Mouse (Mus musculus): ENCODE data around the gene Inpp1. TPM values are rescaled to one million over a fixed set of nuclear protein-coding genes. Genes with fewer than 3 reads are reported as not detected.

The Inpp1 gene
- polyA plus RNA-seq, 1 experiment from 2014 or later, result 21.9 TPM

DNA sequence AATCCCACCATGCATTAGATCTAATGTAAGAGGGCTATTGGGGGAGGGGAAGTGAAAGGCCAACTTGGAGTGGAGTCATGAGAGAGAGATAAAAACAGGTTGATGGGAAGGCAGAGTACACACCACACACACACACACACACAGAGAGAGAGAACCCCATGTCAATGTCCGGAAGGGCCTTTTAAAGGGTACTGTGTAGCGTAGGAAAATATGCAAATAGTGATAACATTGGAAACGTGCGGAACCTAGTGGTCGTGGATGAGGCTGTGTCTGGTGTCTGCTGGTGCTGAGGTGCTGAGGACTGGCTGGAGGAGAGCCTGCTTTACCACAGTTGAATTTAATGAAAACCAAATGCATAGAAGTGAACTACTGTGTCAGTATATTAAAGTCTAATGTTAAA, 74.9 kb downstream of the Inpp1 start:
- H3K36me3 ChIP-seq, result no peaks in the 10 kb centered on the region
- no peaks in the 10 kb centered on the region for H3K9me3 ChIP-seq
- H3K4me3 ChIP-seq (replicated peaks), result no peak overlapping the region
- no peak overlapping the region for H3K27ac ChIP-seq
- no peak overlapping the region for H3K4me2 ChIP-seq
- no peak overlapping the region for H3K9ac ChIP-seq (replicated peaks)
- WGBS, result 81% methylated on average over 5 of the region's 5 CpGs
- no peaks in the 10 kb centered on the region for H3K4me1 ChIP-seq (replicated peaks)
- no peaks in the 10 kb centered on the region for H3K27me3 ChIP-seq
- ATAC-seq (ENCODE audit: insufficient number of reproducible peaks, insufficient read depth, low FRiP score, low TSS enrichment, low read depth), result no peak

Other genes with a start within 250 kb of the Inpp1 start
- 11.9 and 13.7 TPM in 2 replicates for gene Nemp2, start 187.0 kb downstream of the Inpp1 start, polyA plus RNA-seq (2016; fragmentation: Nextera tagmentation; extraction: Ambion mirVana)
- gene Mfsd6, start 90.2 kb downstream of the Inpp1 start, polyA plus RNA-seq (2016; fragmentation: Nextera tagmentation; extraction: Ambion mirVana), result 0.79 and 1.2 TPM in 2 replicates
- gene Hibch, start 27.2 kb upstream of the Inpp1 start, polyA plus RNA-seq (2016; fragmentation: Nextera tagmentation; extraction: Ambion mirVana), result 24.2 and 26.2 TPM in 2 replicates
- 1.4 and 2.0 TPM in 2 replicates for gene 1700019D03Rik, start 202.5 kb upstream of the Inpp1 start, polyA plus RNA-seq (2016; fragmentation: Nextera tagmentation; extraction: Ambion mirVana)
- 6.7 and 7.0 TPM in 2 replicates for gene Mstn, start 244.0 kb upstream of the Inpp1 start, polyA plus RNA-seq (2016; fragmentation: Nextera tagmentation; extraction: Ambion mirVana)

Data from limb, embryonic 12.5 days (tissue).